Mouse (Mus musculus): Measurements from ENCODE around the gene Lrrfip1. TPM values are rescaled to one million over a fixed set of nuclear protein-coding genes. Genes with fewer than 3 reads are reported as not detected.

The Lrrfip1 gene
- polyA plus RNA-seq, 1 experiment from 2014 or later: 122 TPM

DNA sequence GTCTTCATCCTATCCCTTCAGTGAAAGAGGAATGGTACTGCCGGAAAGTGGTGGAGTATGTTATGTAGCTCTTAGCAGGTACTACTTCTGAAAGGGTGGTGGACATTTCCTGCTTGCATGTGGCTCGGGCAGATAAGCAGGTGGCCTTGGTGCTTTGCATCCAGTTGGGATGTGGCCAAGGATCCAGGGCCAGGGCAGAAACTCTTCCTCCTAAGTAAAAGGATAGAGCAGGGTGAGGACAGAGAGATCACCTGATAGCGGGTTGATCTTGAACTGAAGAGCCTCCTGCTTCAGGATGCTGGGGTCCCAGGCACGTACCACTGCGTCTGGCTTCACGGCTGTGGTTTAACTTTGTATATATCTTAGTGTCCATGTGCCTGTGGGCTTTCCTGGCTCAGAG is 10.7 kb downstream of the Lrrfip1 start:
- H3K9me3 ChIP-seq: no peaks in the 10 kb centered on the region
- H3K4me2 ChIP-seq: 0 out of 2 replicates have a peak overlapping the region, but pooled peaks have one; percentile 3
- no peak overlapping the region for H3K4me3 ChIP-seq
- peaks cover 92% of the 10 kb centered on the region for H3K4me1 ChIP-seq
- peak overlapping the region; percentile 67 for H3K9ac ChIP-seq
- H3K27ac ChIP-seq (replicated peaks): peak overlapping the region; percentile 99
- H3K36me3 ChIP-seq: peaks cover 4% of the 10 kb centered on the region; the same call in 1 of the 2 replicates
- WGBS: 60% methylated on average over 6 of the region's 6 CpGs
- no peaks in the 10 kb centered on the region for H3K27me3 ChIP-seq (replicated peaks)
- no peak for ATAC-seq (ENCODE audit: extremely low read depth, insufficient number of reproducible peaks, low FRiP score, low TSS enrichment)

DNA sequence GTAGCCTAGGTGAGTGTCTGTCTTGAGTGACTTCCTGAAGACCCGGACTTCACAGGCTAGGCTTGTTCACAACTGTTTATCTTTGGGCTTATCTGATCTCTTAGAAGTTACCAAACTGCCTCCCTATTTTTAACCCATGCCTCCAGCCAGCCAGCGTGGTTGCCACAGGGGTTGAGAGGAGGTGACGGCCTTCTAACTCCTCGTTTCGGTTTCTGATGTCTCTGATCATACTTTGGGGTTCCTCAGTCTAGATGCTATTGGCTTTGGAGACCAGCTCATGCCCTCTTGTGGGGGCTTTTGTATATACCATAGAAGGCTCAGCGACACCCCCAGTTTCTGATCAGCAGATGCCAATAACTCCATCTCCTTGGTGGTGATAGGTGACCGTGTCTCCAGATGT is 11.7 kb downstream of the Lrrfip1 start:
- Histone ChIP-seq H3K27me3 (replicated peaks) (no peaks in the 10 kb centered on the region), H3K36me3 (peaks cover 8% of the 10 kb centered on the region; the same call in 1 of the 2 replicates), H3K9ac (peak overlapping the region; percentile 67), H3K4me2 (peak overlapping the region; percentile 12), H3K4me3 (no peak overlapping the region), H3K27ac (replicated peaks) (peak overlapping the region; percentile 99), H3K9me3 (no peaks in the 10 kb centered on the region), H3K4me1 (peaks cover 93% of the 10 kb centered on the region)
- 43% methylated on average over 7 of the region's 7 CpGs for WGBS
- no peak for ATAC-seq (ENCODE audit: extremely low read depth, insufficient number of reproducible peaks, low FRiP score, low TSS enrichment)

DNA sequence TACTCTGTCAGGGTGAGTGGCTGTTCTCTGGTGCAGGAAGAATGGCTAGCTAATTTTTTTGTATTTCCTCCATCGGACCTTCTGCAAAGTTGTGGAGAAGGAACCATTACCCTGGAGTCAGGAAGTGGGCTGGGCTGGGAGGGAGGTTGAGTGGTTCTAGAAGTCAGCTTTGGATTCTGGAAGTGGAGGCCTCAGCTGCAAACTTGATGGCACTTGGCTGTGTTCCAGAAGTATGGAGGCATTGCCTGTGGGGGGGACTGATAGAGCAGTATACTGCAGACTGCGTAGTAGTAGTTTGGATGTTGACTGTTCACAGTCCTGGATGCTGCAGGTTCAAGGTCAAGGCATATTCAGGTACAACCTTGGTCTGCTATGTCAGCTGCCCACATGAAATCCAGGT is 12.2 kb downstream of the Lrrfip1 start:
- H3K27me3 ChIP-seq (replicated peaks): no peaks in the 10 kb centered on the region
- H3K9ac ChIP-seq: peak overlapping the region; percentile 67
- 44% methylated on average over 2 of the region's 2 CpGs for WGBS
- H3K4me3 ChIP-seq: no peak overlapping the region
- no peak for ATAC-seq (ENCODE audit: extremely low read depth, insufficient number of reproducible peaks, low FRiP score, low TSS enrichment)
- peaks cover 8% of the 10 kb centered on the region; the same call in 1 of the 2 replicates for H3K36me3 ChIP-seq
- no peak overlapping the region for H3K4me2 ChIP-seq
- no peaks in the 10 kb centered on the region for H3K9me3 ChIP-seq
- peaks cover 98% of the 10 kb centered on the region for H3K4me1 ChIP-seq
- peak overlapping the region; percentile 99 for H3K27ac ChIP-seq (replicated peaks)

DNA sequence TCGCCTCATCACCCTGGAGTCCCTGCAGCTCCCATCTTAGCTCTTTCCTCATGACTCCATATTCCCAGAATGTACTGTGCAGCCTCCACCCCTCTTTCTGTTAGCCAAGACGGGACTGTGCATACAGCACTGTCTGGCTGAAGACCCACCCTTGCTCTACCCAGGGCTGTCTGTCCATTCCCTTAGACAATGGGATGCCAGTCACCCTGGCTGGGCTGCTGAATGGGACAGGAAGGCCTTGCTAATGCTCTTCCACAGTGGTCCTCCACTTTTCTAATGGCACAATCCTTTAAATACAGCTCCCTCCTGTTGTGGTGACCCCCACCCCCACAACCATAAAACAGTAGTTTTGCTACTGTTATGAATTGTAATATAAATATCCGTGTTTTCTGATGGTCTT is 12.8 kb downstream of the Lrrfip1 start:
- Histone ChIP-seq H3K4me1 (peaks cover 96% of the 10 kb centered on the region), H3K9me3 (no peaks in the 10 kb centered on the region), H3K4me3 (no peak overlapping the region), H3K4me2 (no peak overlapping the region), H3K36me3 (peaks cover 8% of the 10 kb centered on the region; the same call in 1 of the 2 replicates), H3K9ac (peak overlapping the region; percentile 74), H3K27ac (replicated peaks) (peak overlapping the region; percentile 99), H3K27me3 (replicated peaks) (no peaks in the 10 kb centered on the region)
- WGBS: 64% methylated on average over 3 of the region's 3 CpGs
- ATAC-seq (ENCODE audit: extremely low read depth, insufficient number of reproducible peaks, low FRiP score, low TSS enrichment): no peak

DNA sequence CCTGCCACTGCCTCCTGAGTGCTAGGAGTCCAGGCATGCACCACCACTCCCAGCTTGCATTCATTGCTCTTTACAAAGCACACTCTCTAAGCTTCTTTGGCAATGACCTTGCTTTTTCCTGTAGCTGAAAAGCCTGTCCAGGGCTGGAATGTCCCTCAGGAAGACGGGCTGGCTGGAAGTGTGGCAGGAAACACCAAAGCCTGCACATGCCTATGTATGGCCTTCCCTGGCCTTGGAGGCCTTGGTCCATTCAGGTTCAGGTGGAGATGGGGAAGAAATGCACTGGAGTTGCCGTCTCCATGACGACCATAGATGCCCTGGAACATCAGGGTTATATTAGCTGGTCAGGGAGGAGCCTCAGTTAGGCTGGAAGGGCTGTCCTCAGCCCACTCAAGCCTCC is 15.3 kb downstream of the Lrrfip1 start:
- WGBS: 52% methylated on average over 3 of the region's 3 CpGs
- Histone ChIP-seq H3K36me3 (peaks cover 11% of the 10 kb centered on the region), H3K4me3 (no peak overlapping the region), H3K4me1 (peaks cover 98% of the 10 kb centered on the region), H3K9ac (peak overlapping the region; percentile 74), H3K27me3 (replicated peaks) (no peaks in the 10 kb centered on the region), H3K9me3 (no peaks in the 10 kb centered on the region), H3K4me2 (no peak overlapping the region), H3K27ac (replicated peaks) (peak overlapping the region; percentile 99)
- no peak for ATAC-seq (ENCODE audit: extremely low read depth, insufficient number of reproducible peaks, low FRiP score, low TSS enrichment)

DNA sequence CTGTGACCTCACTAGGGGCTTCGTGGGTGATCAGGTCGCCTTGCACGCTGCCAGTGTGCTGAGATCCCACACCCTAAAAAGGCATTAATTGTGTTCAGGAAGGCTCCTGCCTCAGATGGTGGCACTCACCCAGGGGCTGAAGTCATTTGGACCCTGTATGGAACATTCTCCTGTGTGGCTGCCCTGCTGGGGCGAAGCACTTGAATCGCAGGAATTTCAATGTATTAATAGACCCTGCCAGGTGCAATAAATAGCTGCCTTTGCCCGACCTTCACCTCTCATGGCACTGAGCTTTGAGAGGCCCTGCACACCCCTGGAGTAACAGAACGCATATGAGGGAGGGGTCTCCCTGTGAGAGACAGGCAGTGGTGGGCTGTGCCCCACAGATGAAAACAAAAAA is 17.0 kb downstream of the Lrrfip1 start:
- Histone ChIP-seq H3K9me3 (no peaks in the 10 kb centered on the region), H3K27me3 (replicated peaks) (no peaks in the 10 kb centered on the region), H3K27ac (replicated peaks) (peak overlapping the region; percentile 99), H3K4me1 (peaks cover 86% of the 10 kb centered on the region), H3K9ac (peak overlapping the region; percentile 73), H3K36me3 (peaks cover 20% of the 10 kb centered on the region), H3K4me2 (peak overlapping the region; percentile 50), H3K4me3 (no peak overlapping the region)
- ATAC-seq (ENCODE audit: extremely low read depth, insufficient number of reproducible peaks, low FRiP score, low TSS enrichment): peak; percentile 53; the same call in 1 of the 2 replicates
- 42% methylated on average over 7 of the region's 7 CpGs for WGBS

DNA sequence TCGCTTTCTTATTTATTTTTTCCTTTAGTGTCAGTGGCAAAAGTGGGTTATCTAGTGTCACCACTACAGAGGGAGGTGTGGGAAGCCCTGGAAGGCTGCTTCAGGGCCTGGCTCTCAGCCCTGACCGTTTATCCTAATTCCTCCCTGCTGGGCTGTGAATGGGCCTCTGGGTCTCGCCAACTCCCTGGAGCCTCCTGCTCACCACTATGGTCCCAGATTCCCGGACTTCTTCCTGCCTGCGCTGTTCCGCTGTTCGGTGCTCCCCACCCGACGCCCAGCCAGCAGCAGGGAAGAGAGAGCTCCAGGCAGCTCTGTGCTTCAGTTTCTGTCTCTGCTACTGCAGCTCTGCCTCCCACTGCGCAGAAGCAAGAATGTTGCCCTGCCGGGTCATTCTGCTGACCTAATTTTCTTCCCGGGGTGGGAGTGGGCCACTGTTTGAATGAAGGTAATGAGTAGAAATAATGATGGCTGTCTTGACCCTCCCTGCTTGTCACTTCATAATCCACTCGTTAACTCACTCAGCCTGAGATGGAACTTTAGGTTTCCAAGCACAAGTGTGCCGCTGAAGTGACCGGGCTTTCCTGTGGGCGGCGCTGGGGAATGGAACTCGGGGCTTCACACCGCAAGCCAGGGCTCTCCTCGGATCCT is 18.7 kb downstream of the Lrrfip1 start:
- peaks cover 28% of the 10 kb centered on the region for H3K36me3 ChIP-seq
- peak overlapping the region; percentile 80 for H3K9ac ChIP-seq
- ATAC-seq (ENCODE audit: extremely low read depth, insufficient number of reproducible peaks, low FRiP score, low TSS enrichment): no peak
- H3K4me3 ChIP-seq: peak overlapping the region; percentile 32
- WGBS: 7% methylated on average over 20 of the region's 20 CpGs
- H3K4me1 ChIP-seq: peaks cover 76% of the 10 kb centered on the region
- H3K27me3 ChIP-seq (replicated peaks): no peaks in the 10 kb centered on the region
- H3K4me2 ChIP-seq: peak overlapping the region; percentile 62
- peak overlapping the region; percentile 99 for H3K27ac ChIP-seq (replicated peaks)
- H3K9me3 ChIP-seq: no peaks in the 10 kb centered on the region; the same call in 1 of the 2 replicates

DNA sequence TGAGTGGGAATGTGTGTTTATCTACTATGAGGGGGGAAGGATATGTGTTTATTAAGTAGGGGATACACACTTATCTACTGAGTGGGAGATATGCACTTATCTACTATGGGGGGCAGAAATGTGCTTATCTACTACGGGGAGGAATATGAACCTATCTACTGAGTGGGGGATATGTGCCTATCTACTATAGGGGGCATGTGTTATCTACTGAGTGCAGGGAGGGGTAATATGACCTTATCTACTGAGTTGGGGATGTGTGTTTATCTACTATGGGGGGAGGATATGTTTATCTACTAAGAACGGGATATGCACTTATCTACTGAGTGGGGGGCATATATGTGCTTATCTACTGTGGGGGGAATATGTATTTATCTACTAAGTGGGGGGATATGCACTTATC is 20.8 kb downstream of the Lrrfip1 start:
- no peak for ATAC-seq (ENCODE audit: extremely low read depth, insufficient number of reproducible peaks, low FRiP score, low TSS enrichment)
- 40% methylated on average over 2 of the region's 2 CpGs for WGBS
- Histone ChIP-seq H3K4me1 (peaks cover 76% of the 10 kb centered on the region), H3K27ac (replicated peaks) (peak overlapping the region; percentile 99), H3K36me3 (peaks cover 28% of the 10 kb centered on the region), H3K27me3 (replicated peaks) (no peaks in the 10 kb centered on the region), H3K9me3 (no peaks in the 10 kb centered on the region; the same call in 1 of the 2 replicates), H3K4me2 (no peak overlapping the region), H3K4me3 (no peak overlapping the region), H3K9ac (no peak overlapping the region)

DNA sequence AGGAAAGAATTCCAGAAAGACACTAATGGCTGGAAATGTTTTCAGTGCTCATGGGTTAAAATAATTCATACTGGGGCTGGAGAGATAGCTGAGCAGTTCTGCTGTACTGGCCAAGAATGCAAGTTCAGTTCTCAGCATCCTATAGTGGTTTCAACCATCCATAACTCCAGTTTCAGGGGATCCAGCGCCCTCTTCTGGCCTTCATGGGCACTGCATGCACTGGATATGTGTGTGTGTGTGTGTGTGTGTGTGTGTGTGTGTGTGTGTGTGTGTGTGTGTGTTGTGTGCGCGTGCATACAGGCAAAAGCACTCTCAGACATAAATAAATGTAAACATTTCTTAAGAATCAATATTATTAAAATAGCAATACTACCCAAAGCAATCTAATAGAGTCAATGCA is 22.8 kb downstream of the Lrrfip1 start:
- H3K4me2 ChIP-seq: no peak overlapping the region
- no peaks in the 10 kb centered on the region; the same call in 1 of the 2 replicates for H3K9me3 ChIP-seq
- H3K9ac ChIP-seq: no peak overlapping the region; the same call in 1 of the 2 replicates
- 63% methylated on average over 3 of the region's 3 CpGs for WGBS
- H3K27me3 ChIP-seq (replicated peaks): no peaks in the 10 kb centered on the region
- peaks cover 35% of the 10 kb centered on the region for H3K36me3 ChIP-seq
- peaks cover 68% of the 10 kb centered on the region for H3K4me1 ChIP-seq
- H3K27ac ChIP-seq (replicated peaks): peak overlapping the region; percentile 96; the same call in 1 of the 2 replicates
- no peak overlapping the region for H3K4me3 ChIP-seq
- no peak for ATAC-seq (ENCODE audit: extremely low read depth, insufficient number of reproducible peaks, low FRiP score, low TSS enrichment)

DNA sequence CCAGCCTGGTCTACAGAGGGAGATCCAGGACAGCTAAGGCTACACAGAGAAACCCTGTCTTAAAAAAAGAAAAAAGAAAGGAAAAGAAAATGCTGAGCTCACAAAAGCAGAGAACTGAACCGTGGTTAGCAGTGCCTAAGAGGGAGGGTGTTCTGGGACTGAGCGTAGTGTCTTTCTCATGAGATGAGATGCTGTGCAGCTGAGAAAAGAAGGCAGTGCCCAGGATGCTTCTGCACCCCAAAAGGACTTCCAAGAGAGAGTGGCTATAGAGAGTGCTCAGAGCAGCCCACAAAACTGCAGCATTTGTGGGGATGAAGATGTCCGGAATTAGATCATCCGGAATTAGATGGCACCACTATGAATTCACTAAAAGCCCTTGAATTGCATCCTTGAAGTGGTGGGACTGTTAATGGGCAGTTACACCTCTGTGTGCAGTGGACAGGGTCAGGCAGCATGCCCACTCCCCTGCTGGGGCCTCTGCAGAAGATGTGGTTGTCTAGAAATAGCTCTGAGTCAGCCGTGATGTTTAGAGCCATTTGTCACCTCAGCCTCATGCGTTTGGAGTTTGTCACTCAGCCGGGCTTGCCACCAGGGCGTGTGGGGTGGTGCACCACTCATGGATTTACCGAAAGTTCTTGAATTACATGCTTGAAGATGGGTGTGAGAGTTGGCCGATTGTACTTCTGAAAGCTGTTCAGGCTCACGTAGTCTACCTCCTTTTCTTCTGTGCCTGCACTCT is 23.8 kb downstream of the Lrrfip1 start:
- no peak overlapping the region for H3K4me3 ChIP-seq
- peaks cover 42% of the 10 kb centered on the region for H3K36me3 ChIP-seq
- peak overlapping the region; percentile 96 for H3K27ac ChIP-seq (replicated peaks)
- H3K4me2 ChIP-seq: peak overlapping the region; percentile 50
- H3K9me3 ChIP-seq: no peaks in the 10 kb centered on the region; the same call in 1 of the 2 replicates
- H3K9ac ChIP-seq: peak overlapping the region; percentile 72
- peaks cover 58% of the 10 kb centered on the region for H3K4me1 ChIP-seq
- no peaks in the 10 kb centered on the region for H3K27me3 ChIP-seq (replicated peaks)
- peak; percentile 76; the same call in 1 of the 2 replicates for ATAC-seq (ENCODE audit: extremely low read depth, insufficient number of reproducible peaks, low FRiP score, low TSS enrichment)
- 30% methylated on average over 11 of the region's 11 CpGs for WGBS

DNA sequence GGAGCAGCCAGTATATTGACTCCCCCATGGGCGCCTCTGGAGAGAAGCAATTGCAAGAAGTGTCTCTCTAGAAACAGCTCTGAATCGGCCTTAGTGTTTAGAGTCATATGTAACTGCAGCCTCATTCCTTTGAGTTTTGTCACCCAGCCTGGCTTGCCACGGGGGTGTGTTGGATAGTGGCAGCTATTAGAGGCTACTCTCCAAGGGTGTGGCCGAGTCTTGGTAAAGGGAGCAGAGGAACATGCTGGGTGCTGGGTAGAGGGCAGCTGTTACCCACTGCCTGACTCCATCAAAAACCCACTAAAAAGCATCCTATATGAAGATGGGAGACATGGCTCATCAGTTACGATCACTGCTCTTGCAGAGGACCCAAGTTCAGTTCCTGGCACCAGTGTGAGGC is 24.7 kb downstream of the Lrrfip1 start:
- peak overlapping the region; percentile 50 for H3K4me2 ChIP-seq
- H3K27me3 ChIP-seq (replicated peaks): no peaks in the 10 kb centered on the region
- H3K9ac ChIP-seq: peak overlapping the region; percentile 72
- no peak overlapping the region for H3K4me3 ChIP-seq
- H3K27ac ChIP-seq (replicated peaks): peak overlapping the region; percentile 96
- H3K9me3 ChIP-seq: no peaks in the 10 kb centered on the region; the same call in 1 of the 2 replicates
- H3K36me3 ChIP-seq: peaks cover 40% of the 10 kb centered on the region
- no peak for ATAC-seq (ENCODE audit: extremely low read depth, insufficient number of reproducible peaks, low FRiP score, low TSS enrichment)
- H3K4me1 ChIP-seq: peaks cover 56% of the 10 kb centered on the region
- WGBS: 48% methylated on average over 5 of the region's 5 CpGs

Data from heart, embryonic 13.5 days (tissue).